Mouse (Mus musculus) embryo, embryonic 10 days (tissue): Measurements from ENCODE around the gene Hoxd9.

Experiments
- DNase-seq: peaks from one replicate; pipeline ENCODE4 v3.0.0-alpha.2; 2015; ENCODE audit warnings: low spot score

Gene Hoxd9

GRCm38 (mm10) chr2:74668370-74669229, 28.9 kb upstream of the Hoxd9 start:
- peak; percentile 57 for DNase-seq

- no peak for DNase-seq
Observed at GRCm38 (mm10) chr2:74669230-74669578, 28.3 kb upstream of the Hoxd9 start.

- no peak for DNase-seq
Observed at GRCm38 (mm10) chr2:74669650-74670235, 27.8 kb upstream of the Hoxd9 start.

GRCm38 (mm10) chr2:74670632-74671188, 26.8 kb upstream of the Hoxd9 start:
- no peak for DNase-seq

GRCm38 (mm10) chr2:74671847-74672246, 25.7 kb upstream of the Hoxd9 start:
- no peak for DNase-seq

GRCm38 (mm10) chr2:74672481-74673362, 24.8 kb upstream of the Hoxd9 start:
- DNase-seq: peak; percentile 89

- no peak for DNase-seq
Observed at GRCm38 (mm10) chr2:74673835-74674425, 23.6 kb upstream of the Hoxd9 start.

GRCm38 (mm10) chr2:74674881-74675665, 22.5 kb upstream of the Hoxd9 start, which contains the start of gene Hoxd12:
TSS of gene Hoxd12 (plus strand) at chr2:74675013.
- DNase-seq: no peak

- DNase-seq: no peak
Observed at GRCm38 (mm10) chr2:74675666-74676282, 21.8 kb upstream of the Hoxd9 start.

GRCm38 (mm10) chr2:74676376-74677052, 21.0 kb upstream of the Hoxd9 start:
- no peak for DNase-seq

- no peak for DNase-seq
Observed at GRCm38 (mm10) chr2:74677106-74677505, 20.4 kb upstream of the Hoxd9 start.

- DNase-seq: no peak
Observed at GRCm38 (mm10) chr2:74678891-74679595, 18.5 kb upstream of the Hoxd9 start, which contains the start of gene Hoxd11. TSS of gene Hoxd11 (plus strand) at chr2:74679557.

- no peak for DNase-seq
Observed at GRCm38 (mm10) chr2:74679596-74679971, 17.9 kb upstream of the Hoxd9 start.

- DNase-seq: no peak
Observed at GRCm38 (mm10) chr2:74679980-74680379, 17.5 kb upstream of the Hoxd9 start.

- DNase-seq: no peak
Observed at GRCm38 (mm10) chr2:74680561-74681398, 16.7 kb upstream of the Hoxd9 start.

GRCm38 (mm10) chr2:74681594-74682531, 15.7 kb upstream of the Hoxd9 start:
- DNase-seq: no peak

- DNase-seq: no peak
Observed at GRCm38 (mm10) chr2:74682796-74683195, 14.7 kb upstream of the Hoxd9 start.
